Mouse (Mus musculus): ENCODE data around the gene Fbln2.

Gene Fbln2

DNA sequence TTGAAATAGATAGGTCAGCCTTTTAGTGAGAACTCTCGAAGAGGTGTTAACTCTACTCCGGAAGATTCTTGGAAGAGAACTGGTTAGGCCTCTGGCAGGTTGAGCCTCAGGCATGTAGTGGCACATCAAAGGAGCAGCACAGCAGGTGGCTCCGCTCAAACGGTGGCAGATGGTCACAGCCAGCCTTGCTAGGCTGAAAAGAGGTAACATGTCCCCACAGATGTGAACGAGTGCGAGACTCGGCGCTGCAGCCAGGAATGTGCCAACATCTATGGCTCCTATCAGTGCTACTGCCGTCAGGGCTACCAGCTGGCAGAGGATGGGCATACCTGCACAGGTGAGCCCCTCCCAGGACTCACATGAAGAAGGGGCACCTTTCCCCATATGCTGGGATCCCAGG, 56.1 kb downstream of the Fbln2 start:
- no peak for DNase-seq (ENCODE audit: extremely low read depth, insufficient read length, low spot score)

- DNase-seq (ENCODE audit: extremely low read depth, insufficient read length, low spot score): peak; percentile 24
Measured at GRCm38 (mm10) chr6:91277549-91277948, 65.3 kb downstream of the Fbln2 start.

GRCm38 (mm10) chr6:91278302-91278701, 66.0 kb downstream of the Fbln2 start:
- no peak for DNase-seq (ENCODE audit: extremely low read depth, insufficient read length, low spot score)

GRCm38 (mm10) chr6:91279477-91279876, 67.2 kb downstream of the Fbln2 start:
- no peak for DNase-seq (ENCODE audit: extremely low read depth, insufficient read length, low spot score)

- DNase-seq (ENCODE audit: extremely low read depth, insufficient read length, low spot score): no peak
Measured at GRCm38 (mm10) chr6:91281206-91281605, 69.0 kb downstream of the Fbln2 start.

DNA sequence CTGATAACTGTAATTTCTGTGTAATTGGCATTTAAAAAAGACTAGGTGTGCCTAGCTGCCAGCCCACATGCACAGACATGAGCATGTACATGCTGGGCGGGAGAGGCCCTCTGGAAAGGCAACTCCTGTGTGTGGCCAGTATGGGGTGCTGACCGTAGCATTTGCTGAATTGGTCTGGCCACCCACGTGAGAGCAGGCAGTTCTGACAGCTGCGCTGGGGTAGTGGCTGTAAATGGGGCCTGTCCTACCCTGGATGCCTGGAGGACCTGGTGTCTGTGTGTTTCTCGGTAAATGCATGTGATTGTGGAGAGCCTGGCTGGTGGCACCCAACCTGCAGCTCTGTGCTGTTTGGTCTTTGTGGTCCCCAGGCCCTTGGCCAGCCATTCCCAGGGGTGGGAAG, 69.5 kb downstream of the Fbln2 start:
- no peak for DNase-seq (ENCODE audit: extremely low read depth, insufficient read length, low spot score)

DNA sequence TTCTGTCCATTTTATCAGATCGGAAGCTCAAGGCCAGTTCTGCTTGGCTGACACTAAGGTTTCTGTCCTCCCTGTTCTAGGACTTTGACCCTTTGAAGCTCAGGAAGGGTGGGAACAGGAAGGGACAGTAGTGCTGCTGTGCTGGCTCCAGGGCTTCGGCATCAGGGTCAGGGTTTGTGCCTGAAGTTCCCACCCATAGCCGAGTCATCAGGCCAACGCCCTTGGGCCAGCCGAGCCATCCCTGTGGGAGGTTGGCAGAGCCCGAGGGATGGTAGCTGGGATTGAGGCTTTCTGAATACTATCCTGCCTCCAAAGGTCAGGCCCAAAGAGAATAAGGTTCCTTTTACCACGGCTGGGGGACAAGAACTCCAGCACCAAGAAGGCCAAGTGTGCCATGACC, 70.8 kb downstream of the Fbln2 start:
- no peak for DNase-seq (ENCODE audit: extremely low read depth, insufficient read length, low spot score)

DNA sequence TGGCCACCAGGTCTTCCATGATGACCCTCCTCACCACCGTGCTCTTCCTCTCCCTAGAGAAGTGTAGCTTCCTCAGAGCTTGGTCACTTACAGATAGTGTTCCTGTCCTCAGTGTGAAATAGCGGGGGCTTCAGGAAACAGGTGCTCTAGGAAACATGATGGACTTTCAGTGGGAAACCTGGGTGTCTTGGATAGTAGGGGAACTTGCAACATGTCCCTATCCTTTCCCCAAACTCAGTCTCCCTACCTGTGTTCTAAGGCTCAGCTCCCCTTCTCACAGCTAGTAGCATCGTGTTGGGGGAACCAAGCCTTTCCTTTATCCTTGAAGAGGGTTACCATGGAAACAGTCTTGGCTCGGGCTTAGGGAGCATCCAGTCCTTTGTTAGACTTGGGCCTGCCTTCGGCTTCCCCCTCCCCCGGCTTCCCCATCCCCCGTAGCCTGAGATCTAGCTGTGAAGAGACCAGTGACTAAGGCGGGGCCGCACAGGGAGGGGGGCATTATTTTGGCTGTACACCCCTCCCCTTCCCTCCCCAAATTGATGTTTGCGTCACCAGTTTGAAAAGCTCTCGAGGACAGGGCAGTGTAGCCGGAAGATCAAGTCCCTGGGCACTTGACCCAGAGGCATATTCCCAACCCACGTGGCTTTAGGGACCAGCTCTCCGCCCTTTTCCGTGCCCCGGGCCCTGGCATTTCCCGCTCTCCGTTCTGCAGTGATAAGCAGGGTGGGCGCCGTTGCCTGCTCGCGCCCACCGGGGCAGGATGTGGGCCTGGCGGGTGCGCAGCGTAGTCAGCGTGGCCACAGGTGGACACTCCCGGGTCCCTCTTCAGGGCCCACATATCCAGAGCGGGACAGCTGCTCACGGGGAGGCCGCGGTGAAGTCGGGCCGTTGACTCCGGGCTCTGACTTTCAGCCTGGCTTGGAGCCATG, 72.5 kb downstream of the Fbln2 start:
- DNase-seq (ENCODE audit: extremely low read depth, insufficient read length, low spot score): no peak

DNA sequence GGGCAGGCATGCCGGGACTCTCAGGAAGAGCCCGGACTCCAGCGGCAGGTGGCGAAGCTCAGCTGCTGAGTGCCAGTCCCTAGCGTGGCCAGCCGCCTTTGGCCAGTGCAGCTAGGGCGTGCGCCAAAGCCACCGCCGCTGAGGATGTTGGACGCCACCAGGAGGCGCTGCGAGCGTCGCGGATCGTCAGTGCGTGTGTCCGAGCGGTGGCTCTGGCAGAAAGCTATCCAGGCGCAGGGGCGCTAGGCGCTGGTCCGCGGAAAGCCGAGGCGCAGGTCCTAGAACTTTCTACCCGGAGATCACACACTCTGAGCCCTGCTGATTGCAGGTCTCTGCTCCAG, 73.2 kb downstream of the Fbln2 start:
- peak; percentile 33 for DNase-seq (ENCODE audit: extremely low read depth, insufficient read length, low spot score)

DNA sequence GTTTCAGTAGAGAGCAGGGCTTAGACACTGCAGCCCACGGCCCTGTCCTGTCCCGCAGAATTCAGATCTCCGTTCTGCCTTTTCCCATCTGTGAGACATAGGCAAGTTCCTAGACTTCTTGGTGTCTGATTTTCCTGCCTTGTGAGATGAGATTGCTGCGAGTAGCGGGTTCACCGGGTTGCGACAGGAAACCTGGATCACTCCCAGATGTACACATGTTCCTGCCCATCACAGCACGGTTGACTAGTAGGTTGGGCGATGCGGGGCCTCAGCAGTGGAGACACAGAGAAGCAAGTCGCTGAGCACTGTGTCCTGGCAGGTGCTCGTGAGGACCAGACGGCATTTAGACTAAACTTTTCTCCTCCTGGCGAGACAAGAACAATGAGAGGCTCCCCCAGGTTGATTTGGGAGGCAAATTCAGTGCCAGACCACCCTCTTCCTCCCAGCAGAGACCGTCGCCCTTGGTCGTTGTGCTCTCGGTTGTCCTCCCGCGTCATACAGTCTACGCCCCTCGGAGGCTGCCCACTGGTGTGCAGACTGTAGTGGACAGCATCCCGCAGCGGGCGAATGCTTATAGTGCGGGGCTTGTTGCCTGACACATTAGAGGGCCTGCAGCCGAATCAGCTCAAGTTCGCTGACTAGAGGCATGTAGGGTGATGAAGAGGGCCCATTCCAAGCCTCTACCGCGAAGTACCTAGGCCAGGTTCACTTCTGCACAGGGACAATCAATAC, 73.7 kb downstream of the Fbln2 start:
- DNase-seq (ENCODE audit: extremely low read depth, insufficient read length, low spot score): no peak

- DNase-seq (ENCODE audit: extremely low read depth, insufficient read length, low spot score): peak; percentile 44
Measured at GRCm38 (mm10) chr6:91286624-91287023, 74.4 kb downstream of the Fbln2 start.

- DNase-seq (ENCODE audit: extremely low read depth, insufficient read length, low spot score): no peak
Measured at GRCm38 (mm10) chr6:91287148-91287547, 74.9 kb downstream of the Fbln2 start.

DNA sequence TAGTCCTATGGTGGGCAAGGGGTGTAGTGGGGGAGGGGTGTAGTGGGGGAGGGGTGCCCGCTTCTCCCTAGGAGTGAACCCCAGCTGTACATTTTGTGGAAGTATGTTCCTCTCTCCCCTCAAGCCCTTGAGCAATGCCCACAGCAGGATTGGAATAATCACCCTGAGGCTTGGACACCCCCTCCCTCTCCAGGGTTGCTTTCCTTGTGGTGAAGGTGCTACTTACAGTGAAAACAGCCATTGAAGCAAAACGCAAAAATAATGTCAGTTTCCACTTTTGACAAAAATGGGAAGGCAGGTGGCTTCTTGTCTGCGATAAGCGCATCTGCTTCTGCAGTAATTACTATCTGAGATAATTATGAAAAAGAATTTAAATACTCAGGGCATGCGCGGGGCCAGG, 75.4 kb downstream of the Fbln2 start:
- DNase-seq (ENCODE audit: extremely low read depth, insufficient read length, low spot score): no peak

GRCm38 (mm10) chr6:91288251-91288785, 76.1 kb downstream of the Fbln2 start:
- no peak for DNase-seq (ENCODE audit: extremely low read depth, insufficient read length, low spot score)

DNA sequence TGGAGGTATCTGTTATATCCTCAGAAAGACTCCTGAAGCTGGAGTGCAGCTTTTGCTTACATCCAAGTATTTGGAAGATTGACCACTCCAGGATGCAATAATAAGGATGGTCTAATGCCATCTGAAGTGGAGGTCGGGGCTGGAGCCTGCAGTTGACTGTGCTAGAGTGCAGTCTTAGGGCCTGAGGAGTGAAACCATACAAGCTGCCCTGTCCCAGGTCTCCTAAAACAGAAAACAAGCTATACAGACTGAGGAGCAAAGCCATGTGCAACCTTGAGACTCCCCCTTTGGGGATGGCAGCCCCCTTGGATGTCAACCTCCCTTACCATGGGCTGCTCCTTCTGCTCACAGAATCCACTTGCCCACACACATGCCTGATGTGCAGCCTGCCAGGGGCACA, 76.7 kb downstream of the Fbln2 start:
- no peak for DNase-seq (ENCODE audit: extremely low read depth, insufficient read length, low spot score)

GRCm38 (mm10) chr6:91290937-91291336, 78.7 kb downstream of the Fbln2 start:
- DNase-seq (ENCODE audit: extremely low read depth, insufficient read length, low spot score): no peak

DNA sequence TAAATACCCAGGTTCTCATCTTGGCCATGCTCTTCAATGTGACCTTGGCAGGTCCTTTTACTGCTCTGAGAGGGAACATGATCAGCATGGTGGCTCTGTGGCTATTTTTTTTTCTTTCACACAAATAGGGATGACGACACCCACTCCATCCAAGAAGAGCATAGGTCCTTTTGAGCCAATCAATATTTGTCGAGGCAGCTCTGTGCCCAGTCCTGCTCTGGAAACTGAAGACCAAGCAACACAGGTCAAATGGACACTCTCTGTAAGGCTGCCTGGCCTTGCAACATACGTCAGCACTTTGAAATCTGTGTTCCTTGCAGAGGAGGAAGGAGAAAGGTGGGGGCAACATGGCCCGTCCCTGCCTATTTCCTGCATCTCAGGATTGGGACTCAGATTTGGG, 83.2 kb downstream of the Fbln2 start:
- no peak for DNase-seq (ENCODE audit: extremely low read depth, insufficient read length, low spot score)

- DNase-seq (ENCODE audit: extremely low read depth, insufficient read length, low spot score): no peak
Measured at GRCm38 (mm10) chr6:91298828-91299227, 86.6 kb downstream of the Fbln2 start.

DNA sequence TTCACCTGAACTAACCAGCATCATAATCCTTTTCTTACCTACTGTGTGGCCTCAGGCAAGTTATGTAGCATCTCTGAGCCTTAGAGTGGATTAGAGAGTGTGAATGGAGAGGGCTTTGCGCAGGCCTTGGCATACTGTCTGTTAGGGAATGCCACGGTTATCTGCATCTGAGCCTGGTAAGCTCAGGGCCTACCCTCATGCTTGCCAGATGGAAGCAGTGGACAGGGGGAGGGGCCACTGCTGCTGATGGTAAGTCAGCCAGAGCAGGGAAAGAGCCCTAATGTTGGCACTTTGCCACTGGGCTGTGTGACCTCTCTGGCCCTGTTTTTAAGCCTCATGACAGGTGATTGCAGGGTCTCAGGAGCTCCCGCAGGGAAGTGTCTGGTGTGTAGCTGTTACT, 87.8 kb downstream of the Fbln2 start:
- no peak for DNase-seq (ENCODE audit: extremely low read depth, insufficient read length, low spot score)

- no peak for DNase-seq (ENCODE audit: extremely low read depth, insufficient read length, low spot score)
Measured at GRCm38 (mm10) chr6:91301839-91302238, 89.6 kb downstream of the Fbln2 start.

GRCm38 (mm10) chr6:91302337-91302736, 90.1 kb downstream of the Fbln2 start:
- DNase-seq (ENCODE audit: extremely low read depth, insufficient read length, low spot score): no peak

DNA sequence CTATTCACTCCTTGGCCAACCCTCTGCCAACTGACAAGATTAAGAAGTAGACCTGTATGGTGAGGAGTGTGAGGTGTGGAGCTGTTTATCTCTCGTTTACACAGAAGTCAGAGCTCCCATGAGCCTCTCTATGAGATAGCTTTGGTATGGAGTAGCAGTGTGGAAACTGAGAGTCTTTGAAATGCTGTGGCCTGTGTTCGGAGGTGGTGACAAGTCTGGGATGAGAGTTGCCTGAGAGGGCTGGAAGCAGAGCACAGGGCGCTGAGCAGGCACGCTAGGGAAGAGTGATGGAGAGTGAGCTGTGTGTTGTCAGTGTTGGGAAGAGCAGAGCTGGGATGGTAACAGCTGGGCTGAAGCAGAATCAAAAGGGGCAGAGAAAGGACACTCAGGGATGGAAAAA, 91.9 kb downstream of the Fbln2 start:
- DNase-seq (ENCODE audit: extremely low read depth, insufficient read length, low spot score): no peak

Data from 3134 (cell line).